Mouse (Mus musculus): ENCODE results near the gene Rbm38. TPM values are rescaled to one million over a fixed set of nuclear protein-coding genes. Genes with fewer than 3 reads are reported as not detected.

Rbm38 gene
- polyA plus RNA-seq, 1 experiment from 2014 or later, result 39.0 TPM

DNA sequence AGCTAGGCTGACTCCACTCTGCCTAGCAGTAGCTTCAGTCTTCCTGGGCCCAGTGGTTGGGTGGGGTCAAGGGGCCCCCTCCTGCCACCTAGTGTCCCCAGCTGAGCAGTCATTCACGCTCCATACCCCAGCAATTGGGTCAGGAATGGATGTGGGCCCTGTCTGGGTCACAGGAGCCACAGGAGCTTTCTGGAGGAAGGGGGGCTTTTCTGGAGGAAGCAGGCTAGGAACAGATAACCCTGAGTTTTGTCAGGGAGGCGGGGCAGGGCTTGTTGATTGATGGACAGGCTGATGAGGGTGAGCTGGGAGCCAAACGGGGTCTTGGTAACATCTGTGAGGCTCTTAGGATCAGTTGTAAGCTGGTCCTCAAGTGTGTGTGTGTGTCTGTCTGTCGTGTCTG is 16.3 kb downstream of the Rbm38 start:
- H3K9ac ChIP-seq (ENCODE audit: low read depth, low read length), result no peak overlapping the region
- peaks cover 34% of the 10 kb centered on the region for H3K36me3 ChIP-seq (ENCODE audit: control insufficient read depth, insufficient read depth)
- TF ChIP-seq CTCF (IDR thresholded peaks at IDR 0.05; ENCODE audit: low read depth), result no peak
- H3K27ac ChIP-seq (ENCODE audit: low read depth, low read length), result no peak overlapping the region
- ATAC-seq, result no peak
- H3K4me3 ChIP-seq (ENCODE audit: low read depth, low read length), result no peak overlapping the region
- H3K27me3 ChIP-seq (replicated peaks; ENCODE audit: control insufficient read depth, insufficient read depth, low read length), result no peaks in the 10 kb centered on the region
- H3K9me3 ChIP-seq (ENCODE audit: control insufficient read depth), result no peaks in the 10 kb centered on the region
- 66% methylated on average over 4 of the region's 4 CpGs for WGBS
- H3K4me1 ChIP-seq (replicated peaks; ENCODE audit: control insufficient read depth, insufficient read depth, low read length), result no peaks in the 10 kb centered on the region
- H3K4me2 ChIP-seq (replicated peaks; ENCODE audit: low read depth), result no peak overlapping the region

DNA sequence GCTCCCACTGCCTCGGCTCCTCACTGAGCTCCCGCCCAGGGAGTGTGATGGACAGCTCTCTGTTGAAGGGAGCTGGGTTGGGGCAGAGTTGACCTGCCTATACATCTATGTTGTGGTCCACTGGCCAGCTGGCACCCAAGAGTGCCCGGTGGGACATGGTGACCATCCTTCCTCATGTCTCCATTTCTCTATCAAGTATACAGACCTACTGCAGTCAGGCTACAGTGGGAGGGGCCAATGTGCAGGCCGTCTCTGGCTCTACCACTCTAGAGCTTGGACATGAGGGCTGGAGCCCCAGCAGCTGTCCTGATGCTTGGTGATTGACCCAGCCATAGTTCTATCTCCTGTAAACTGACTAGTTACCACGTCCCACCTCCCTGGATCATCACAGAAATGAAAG is 17.0 kb downstream of the Rbm38 start:
- no peaks in the 10 kb centered on the region for H3K4me1 ChIP-seq (replicated peaks; ENCODE audit: control insufficient read depth, insufficient read depth, low read length)
- no peak overlapping the region for H3K4me3 ChIP-seq (ENCODE audit: low read depth, low read length)
- H3K27me3 ChIP-seq (replicated peaks; ENCODE audit: control insufficient read depth, insufficient read depth, low read length), result no peaks in the 10 kb centered on the region
- no peak overlapping the region for H3K27ac ChIP-seq (ENCODE audit: low read depth, low read length)
- peaks cover 27% of the 10 kb centered on the region for H3K36me3 ChIP-seq (ENCODE audit: control insufficient read depth, insufficient read depth)
- 75% methylated on average over 5 of the region's 5 CpGs for WGBS
- no peaks in the 10 kb centered on the region for H3K9me3 ChIP-seq (ENCODE audit: control insufficient read depth)
- no peak overlapping the region for H3K9ac ChIP-seq (ENCODE audit: low read depth, low read length)
- H3K4me2 ChIP-seq (replicated peaks; ENCODE audit: low read depth), result no peak overlapping the region
- no peak for ATAC-seq
- TF ChIP-seq CTCF (IDR thresholded peaks at IDR 0.05; ENCODE audit: low read depth), result no peak

DNA sequence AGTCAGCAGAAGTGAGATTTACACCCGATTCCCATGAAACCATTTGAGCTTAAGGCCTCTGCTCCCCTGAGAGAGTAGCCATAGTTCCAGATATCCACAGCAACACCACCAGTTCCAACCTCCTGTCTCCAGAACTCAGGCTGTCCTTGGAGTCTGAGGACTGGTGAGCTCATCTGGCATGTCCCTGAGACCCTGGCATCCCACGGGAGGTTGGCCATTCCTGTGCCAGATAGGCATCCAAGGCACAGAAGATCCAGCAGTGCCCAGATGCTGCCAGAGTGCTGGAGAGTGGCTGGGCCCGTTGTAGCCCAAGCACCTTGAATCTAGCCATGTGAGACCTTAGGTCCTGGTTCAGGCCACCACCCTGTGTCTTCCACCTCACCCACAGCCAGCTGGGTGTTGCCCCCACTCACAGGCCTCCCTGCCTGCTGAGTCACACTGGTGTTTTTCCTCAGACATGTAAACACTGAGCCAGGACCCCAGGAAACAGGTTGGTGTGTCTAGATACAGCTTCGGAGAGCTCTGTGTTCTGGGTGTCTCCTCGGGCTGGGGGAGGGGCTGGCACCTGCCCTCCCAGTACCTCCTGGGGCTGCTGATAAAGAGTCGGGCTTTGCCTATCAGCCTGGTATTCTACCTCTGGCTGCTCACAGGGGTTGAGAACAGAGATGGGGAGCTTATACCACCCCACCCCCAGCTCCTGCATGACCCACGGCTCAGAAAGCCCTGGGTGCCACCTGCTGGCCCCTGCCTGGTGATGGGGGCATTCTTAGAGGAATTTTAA is 17.7 kb downstream of the Rbm38 start:
- WGBS, result 63% methylated on average over 7 of the region's 7 CpGs
- H3K36me3 ChIP-seq (ENCODE audit: control insufficient read depth, insufficient read depth), result peaks cover 20% of the 10 kb centered on the region
- no peak; the same call in 1 of the 2 replicates for ATAC-seq
- H3K27me3 ChIP-seq (replicated peaks; ENCODE audit: control insufficient read depth, insufficient read depth, low read length), result no peaks in the 10 kb centered on the region
- H3K4me3 ChIP-seq (ENCODE audit: low read depth, low read length), result no peak overlapping the region
- H3K4me2 ChIP-seq (replicated peaks; ENCODE audit: low read depth), result no peak overlapping the region
- H3K27ac ChIP-seq (ENCODE audit: low read depth, low read length), result no peak overlapping the region
- no peak for TF ChIP-seq CTCF (IDR thresholded peaks at IDR 0.05; ENCODE audit: low read depth)
- no peak overlapping the region for H3K9ac ChIP-seq (ENCODE audit: low read depth, low read length)
- no peaks in the 10 kb centered on the region for H3K4me1 ChIP-seq (replicated peaks; ENCODE audit: control insufficient read depth, insufficient read depth, low read length)
- no peaks in the 10 kb centered on the region for H3K9me3 ChIP-seq (ENCODE audit: control insufficient read depth)

- no peak overlapping the region for H3K4me2 ChIP-seq (replicated peaks; ENCODE audit: low read depth)
- no peak for ATAC-seq
- H3K27me3 ChIP-seq (replicated peaks; ENCODE audit: control insufficient read depth, insufficient read depth, low read length), result no peaks in the 10 kb centered on the region
- H3K36me3 ChIP-seq (ENCODE audit: control insufficient read depth, insufficient read depth), result peaks cover 11% of the 10 kb centered on the region
- H3K4me3 ChIP-seq (ENCODE audit: low read depth, low read length), result no peak overlapping the region
- H3K27ac ChIP-seq (ENCODE audit: low read depth, low read length), result no peak overlapping the region
- H3K9ac ChIP-seq (ENCODE audit: low read depth, low read length), result no peak overlapping the region
- H3K9me3 ChIP-seq (ENCODE audit: control insufficient read depth), result no peaks in the 10 kb centered on the region
- 90% methylated on average over 4 of the region's 4 CpGs for WGBS
- no peak for TF ChIP-seq CTCF (IDR thresholded peaks at IDR 0.05; ENCODE audit: low read depth)
- H3K4me1 ChIP-seq (replicated peaks; ENCODE audit: control insufficient read depth, insufficient read depth, low read length), result no peaks in the 10 kb centered on the region
Observed at GRCm38 (mm10) chr2:173039041-173039440, 18.7 kb downstream of the Rbm38 start.

GRCm38 (mm10) chr2:173040803-173041202 is 20.5 kb downstream of the Rbm38 start:
- H3K27ac ChIP-seq (ENCODE audit: low read depth, low read length), result no peak overlapping the region
- H3K4me2 ChIP-seq (replicated peaks; ENCODE audit: low read depth), result no peak overlapping the region
- H3K4me1 ChIP-seq (replicated peaks; ENCODE audit: control insufficient read depth, insufficient read depth, low read length), result no peaks in the 10 kb centered on the region
- WGBS, result 78% methylated on average over 3 of the region's 3 CpGs
- H3K9me3 ChIP-seq (ENCODE audit: control insufficient read depth), result no peaks in the 10 kb centered on the region
- no peak for TF ChIP-seq CTCF (IDR thresholded peaks at IDR 0.05; ENCODE audit: low read depth)
- peaks cover under 1% of the 10 kb centered on the region; the same call in 1 of the 2 replicates for H3K36me3 ChIP-seq (ENCODE audit: control insufficient read depth, insufficient read depth)
- no peak overlapping the region for H3K9ac ChIP-seq (ENCODE audit: low read depth, low read length)
- ATAC-seq, result no peak
- H3K27me3 ChIP-seq (replicated peaks; ENCODE audit: control insufficient read depth, insufficient read depth, low read length), result no peaks in the 10 kb centered on the region
- H3K4me3 ChIP-seq (ENCODE audit: low read depth, low read length), result no peak overlapping the region

GRCm38 (mm10) chr2:173041242-173041641 is 20.9 kb downstream of the Rbm38 start:
- Histone ChIP-seq H3K4me3 (ENCODE audit: low read depth, low read length) (no peak overlapping the region), H3K4me1 (replicated peaks; ENCODE audit: control insufficient read depth, insufficient read depth, low read length) (no peaks in the 10 kb centered on the region), H3K27me3 (replicated peaks; ENCODE audit: control insufficient read depth, insufficient read depth, low read length) (no peaks in the 10 kb centered on the region), H3K36me3 (ENCODE audit: control insufficient read depth, insufficient read depth) (no peaks in the 10 kb centered on the region; the same call in 1 of the 2 replicates), H3K27ac (ENCODE audit: low read depth, low read length) (no peak overlapping the region), H3K4me2 (replicated peaks; ENCODE audit: low read depth) (no peak overlapping the region), H3K9ac (ENCODE audit: low read depth, low read length) (no peak overlapping the region), H3K9me3 (ENCODE audit: control insufficient read depth) (no peaks in the 10 kb centered on the region)
- no peak for ATAC-seq
- no peak for TF ChIP-seq CTCF (IDR thresholded peaks at IDR 0.05; ENCODE audit: low read depth)
- WGBS, result 51% methylated on average over 5 of the region's 5 CpGs

Measured in intestine, postnatal 0 days (tissue).